Comparison of ENCODE assay signal across 8 mouse cellular contexts in genomic region chr11:73018471-73019146, GRCm38 (mm10). TPM values are rescaled to one million over a fixed set of nuclear protein-coding genes. Genes with fewer than 3 reads are reported as not detected.
DNase-seq lines count a peak whose midpoint lies in the region; ATAC-seq lines count a peak whose summit lies in the region.

TSS of gene Camkk1 (plus strand) at chr11:73019008.

- H3K4me2 ChIP-seq in hindbrain, embryonic 14.5 days (replicated peaks): peak within 1 kb of the TSS; percentile 89

- WGBS in hindbrain, embryonic 14.5 days: under 1% methylated on average over 57 of the region's 57 CpGs

- H3K9ac ChIP-seq in hindbrain, embryonic 14.5 days: peak within 1 kb of the TSS; percentile 71

- peak within 1 kb of the TSS; percentile 60 for H3K4me3 ChIP-seq in hindbrain, embryonic 14.5 days (replicated peaks; ENCODE audit: low read length)

- H3K9me3 ChIP-seq in hindbrain, embryonic 14.5 days (ENCODE audit: control insufficient read depth, low read length): no peaks in the 10 kb centered on the region

- H3K36me3 ChIP-seq in hindbrain, embryonic 14.5 days (replicated peaks; ENCODE audit: control insufficient read depth, insufficient read depth): no peaks in the 10 kb centered on the region

- 0 out of 2 replicates have a peak, but pooled peaks cover 14% of the 10 kb centered on the region for H3K27me3 ChIP-seq in hindbrain, embryonic 14.5 days (ENCODE audit: control insufficient read depth, insufficient read depth, low read length)

- peaks cover 15% of the 10 kb centered on the region for H3K4me1 ChIP-seq in hindbrain, embryonic 14.5 days (replicated peaks; ENCODE audit: control insufficient read depth, insufficient read depth, low read length)

- ATAC-seq in hindbrain, embryonic 14.5 days (ENCODE audit: low FRiP score): peak; percentile 94

- peak within 1 kb of the TSS; percentile 69 for H3K27ac ChIP-seq in hindbrain, embryonic 14.5 days

- DNase-seq in R1 (ENCODE audit: low read depth, low spot score): peak; percentile 94
- DNase-seq in cerebellum, postnatal 10 days: peak; percentile 98 to 99
- peak; percentile 82 to 88 for DNase-seq in frontal cortex, postnatal 25 days (ENCODE audit: low spot score in 2 of 2)
- DNase-seq in hindbrain, embryonic 14.5 days (ENCODE audit: low spot score): peak; percentile 92
- DNase-seq in layer of hippocampus, postnatal 25 days (ENCODE audit: extremely low spot score in 1 of 2, low spot score in 1 of 2): peak; percentile 81 to 88
- peak; percentile 92 for DNase-seq in lung, postnatal 14 days
- DNase-seq in retina, adult 2 months (ENCODE audit: low read depth, low spot score): peak; percentile 90
- DNase-seq in thymus, postnatal 25 days: peak; percentile 96

RNA-seq across cellular contexts. Expression of gene Camkk1, which starts in this region (rescaled TPM):
- 13.9 and 18.1 TPM in 2 replicates for polyA plus RNA-seq in hindbrain, embryonic 14.5 days (2014; fragmentation: Nextera tagmentation; extraction: Ambion mirVana)
- 100 to 1,000 TPM; 128 to 155 TPM for total RNA-seq in layer of hippocampus, postnatal 25 days (2021)

Comparison
In these comparisons a context has a peak if more than half of its experiments do, and no peak if none do; other contexts are left out.
1. Peak in every context shown above with its lines: DNase-seq, ATAC-seq, H3K4me3 ChIP-seq and H3K27ac ChIP-seq.